Mouse (Mus musculus) Patski (cell line): ENCODE data around the gene Vmn1r69. TPM values are rescaled to one million over a fixed set of nuclear protein-coding genes. Genes with fewer than 3 reads are reported as not detected.

Source experiments
- ATAC-seq: fragments of 100-300 bp; one replicate; pipeline ENCODE4 v1.8.0; 2021
- CTCF ChIA-PET: fragments of 350-600 bp; sonication (Branson Sonifier 250); formaldehyde crosslinking; loops from one replicate; lab custom pipeline; 2022; ENCODE audit warnings: inconsistent platforms; lab: Charles Lee
- POLR2A ChIA-PET: fragments of 350-600 bp; sonication (Branson Sonifier 250); formaldehyde crosslinking; loops from one replicate; lab custom pipeline; 2022; ENCODE audit warnings: antibody characterized with exemption, inconsistent platforms; lab: Charles Lee
- DNase-seq: peaks from one replicate; pipeline ENCODE4 v3.0.0-alpha.2; 2011; ENCODE audit warnings: low read depth, low spot score
- H3K27me3 ChIP-seq: fragments of 371-371 bp; one replicate; pipeline ENCODE4 v1.5.1; 2021
- CTCF ChIP-seq: fragments of 100-300 bp; IDR thresholded peaks from one replicate; pipeline ENCODE4 v1.5.1; 2021
- in situ Hi-C: fragments of 300-500 bp; cut with MboI; formaldehyde crosslinking; loops from 3 replicates; pipeline ENCODE4 v1.11.1; 2018; ENCODE audit warnings: low pct_unique_long_range_greater_than_20kb, mixed read lengths
- polyA plus RNA-seq: library from polyadenylated mRNA; unstranded; gene quantifications from one replicate; pipeline ENCODE4 v1.2.3, GENCODE M21; 2021

Vmn1r69 gene
- not detected for polyA plus RNA-seq

GRCm38 (mm10) chr7:10613559-10613958, at the start of gene Vmn1r69:
Gene Vmn1r69, minus strand, starts transcription at chr7:10613659.
- in situ Hi-C loops, result no loop called here
- no peak for DNase-seq
- ATAC-seq, result no peak
- no peaks in the 10 kb centered on the region for H3K27me3 ChIP-seq
- POLR2A ChIA-PET, result no interaction called here
- CTCF ChIA-PET, result no interaction called here
- TF ChIP-seq CTCF, result no peak

DNA sequence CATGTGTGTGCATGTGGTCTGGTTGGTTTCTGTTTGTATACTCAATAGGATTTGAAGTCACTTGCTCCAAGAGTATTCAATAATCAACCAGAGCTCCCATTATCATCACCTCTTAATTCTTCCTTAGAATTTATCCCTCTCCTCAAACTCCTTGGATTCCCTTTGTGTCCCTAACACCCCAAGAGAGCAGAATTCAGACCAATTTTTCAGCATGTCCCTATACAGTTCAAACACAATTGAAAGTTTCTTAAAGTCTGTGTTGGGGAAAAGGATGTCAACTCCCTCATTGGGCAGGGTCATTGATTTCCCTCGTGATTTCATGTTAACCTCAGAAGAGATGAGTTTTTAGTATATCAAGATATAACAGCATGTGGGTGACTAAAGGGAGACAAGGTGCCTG, 17.8 kb upstream of the Vmn1r69 start, which contains the start of gene Vmn1r70:
Gene Vmn1r70, plus strand, starts transcription at position 301 of the 400 bp plus-strand sequence.
- POLR2A ChIA-PET, result no interaction called here
- TF ChIP-seq CTCF, result no peak
- H3K27me3 ChIP-seq, result no peaks in the 10 kb centered on the region
- CTCF ChIA-PET, result no interaction called here
- in situ Hi-C loops, result loop anchor here (25.0 kb wide), 1 partner anchor 194 kb away; the partner anchor contains the start of gene Vmn1r67
- DNase-seq, result no peak
- ATAC-seq, result no peak

GRCm38 (mm10) chr7:10558385-10558784, 55.1 kb downstream of the Vmn1r69 start, which contains the start of gene Vmn1r68:
Gene Vmn1r68, minus strand, starts transcription at chr7:10558485.
- DNase-seq (no peak), ATAC-seq (no peak)
- no peak for TF ChIP-seq CTCF
- ChIA-PET POLR2A (no interaction called here), CTCF (no interaction called here)
- in situ Hi-C loops, result no loop called here
- H3K27me3 ChIP-seq, result no peaks in the 10 kb centered on the region

Other genes starting within 250 kb of the Vmn1r69 start
- gene Vmn1r67, start 170.3 kb downstream of the Vmn1r69 start, polyA plus RNA-seq, result not detected
- gene Zik1, start 118.3 kb downstream of the Vmn1r69 start, polyA plus RNA-seq, result 3.6 TPM
- gene Vmn1r68, start 55.2 kb downstream of the Vmn1r69 start, polyA plus RNA-seq, result not detected
- not detected for gene Vmn1r70, start 17.9 kb upstream of the Vmn1r69 start, polyA plus RNA-seq
- not detected for gene Nlrp4b, start 74.1 kb upstream of the Vmn1r69 start, polyA plus RNA-seq
- gene Vmn1r71, start 140.7 kb upstream of the Vmn1r69 start, polyA plus RNA-seq, result not detected